Mouse (Mus musculus) spleen, postnatal 10 days (tissue): ENCODE results near the gene Pikfyve.
"Not testable (repeated sequence)": the region's sequence is repeated elsewhere in the genome, so short reads cannot be mapped to it uniquely, and the experiment has no call there.

ENCODE experiments used
- DNase-seq, 2 experiments: peaks; one replicate each; pipeline ENCODE4 v3.0.0; 2021 to 2022; ENCODE audit warnings: low spot score in 2 of 2

Pikfyve gene

DNA sequence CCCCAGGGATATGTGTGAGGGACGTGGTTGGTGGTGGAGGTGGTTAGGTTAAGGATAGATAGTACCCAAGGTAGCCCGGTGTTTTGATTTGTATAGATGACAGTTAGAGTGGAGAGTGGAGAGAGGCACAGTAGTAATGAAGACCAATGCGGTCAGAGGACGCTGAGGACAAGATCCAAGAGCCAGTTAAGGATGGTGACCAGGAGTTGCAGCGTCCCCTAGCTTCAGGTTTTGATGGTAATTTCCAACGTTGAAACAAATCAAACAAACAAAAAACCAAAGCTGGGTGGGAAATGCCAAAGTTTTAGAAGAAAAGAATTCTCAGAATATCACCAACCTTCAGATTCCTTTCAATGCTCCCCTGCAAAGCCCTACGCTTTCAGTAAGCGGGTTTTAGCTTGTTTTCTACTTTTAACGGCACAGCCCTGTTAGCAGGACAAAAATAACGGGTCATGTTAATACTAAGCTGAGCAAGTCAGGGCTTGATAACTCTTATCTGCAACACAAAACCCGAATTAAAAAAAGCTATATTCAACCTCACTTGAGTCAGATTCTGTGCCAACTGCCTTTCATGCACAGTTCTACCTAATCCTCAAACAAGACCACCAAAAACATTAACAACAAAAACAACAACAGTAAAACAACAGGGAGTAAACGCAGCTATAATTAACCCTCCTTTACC is 818 bp upstream of the Pikfyve start:
- DNase-seq: peak in 1 of 2 experiments; percentile 21

DNA sequence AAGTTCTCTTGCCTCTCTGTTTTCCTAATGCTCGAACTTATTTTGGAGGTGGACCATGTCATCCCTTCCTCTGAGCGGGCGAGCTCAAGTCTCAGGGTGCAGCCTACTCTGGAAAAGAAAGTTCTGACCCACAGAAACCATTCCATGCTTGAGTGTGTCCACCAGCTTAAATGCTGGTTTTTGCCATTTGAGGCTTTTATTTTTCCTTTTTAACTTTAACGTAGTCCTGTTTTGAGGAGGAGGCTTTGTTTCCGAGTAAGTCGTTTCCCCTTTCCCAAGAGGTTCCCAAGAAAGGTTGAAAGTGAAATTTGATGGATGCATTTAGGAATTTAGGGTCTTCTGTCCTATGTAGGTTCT is 569 bp downstream of the Pikfyve start:
- no peak for DNase-seq

DNA sequence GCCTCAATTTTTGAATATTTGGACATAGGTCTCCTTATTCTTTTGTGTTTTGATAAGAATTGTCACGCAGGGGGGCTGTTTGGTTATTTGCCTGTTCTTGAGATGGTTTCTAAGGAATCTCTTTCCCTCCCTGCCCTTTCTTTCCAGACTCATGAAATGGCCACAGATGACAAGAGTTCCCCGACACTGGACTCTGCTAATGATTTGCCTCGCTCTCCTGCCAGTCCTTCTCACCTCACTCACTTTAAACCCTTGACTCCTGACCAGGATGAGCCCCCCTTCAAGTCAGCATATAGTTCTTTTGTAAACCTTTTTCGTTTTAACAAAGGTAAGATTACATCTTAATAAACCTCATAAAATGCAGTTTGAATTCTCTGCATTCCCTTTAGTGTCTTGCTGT is 3.7 kb downstream of the Pikfyve start:
- no peak for DNase-seq

DNA sequence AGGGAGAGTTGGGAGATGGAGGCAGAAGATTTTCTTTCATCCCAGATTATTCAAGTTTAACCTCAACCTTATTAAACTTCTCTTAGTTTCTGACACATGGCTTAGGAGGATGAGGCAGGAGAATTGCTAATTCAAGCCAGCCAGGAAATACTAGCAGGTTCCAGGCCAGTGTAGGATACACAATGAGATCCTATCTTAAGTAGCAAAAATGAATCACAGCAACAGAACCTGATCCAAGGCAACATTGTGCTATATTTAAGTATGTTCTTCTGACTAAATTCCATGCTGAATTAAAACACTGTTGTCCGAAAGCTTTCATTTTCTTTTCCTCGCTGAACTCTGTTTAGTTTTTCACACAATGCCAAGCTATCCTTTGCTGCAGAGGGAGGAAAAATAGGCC is 6.7 kb downstream of the Pikfyve start:
- no peak for DNase-seq

DNA sequence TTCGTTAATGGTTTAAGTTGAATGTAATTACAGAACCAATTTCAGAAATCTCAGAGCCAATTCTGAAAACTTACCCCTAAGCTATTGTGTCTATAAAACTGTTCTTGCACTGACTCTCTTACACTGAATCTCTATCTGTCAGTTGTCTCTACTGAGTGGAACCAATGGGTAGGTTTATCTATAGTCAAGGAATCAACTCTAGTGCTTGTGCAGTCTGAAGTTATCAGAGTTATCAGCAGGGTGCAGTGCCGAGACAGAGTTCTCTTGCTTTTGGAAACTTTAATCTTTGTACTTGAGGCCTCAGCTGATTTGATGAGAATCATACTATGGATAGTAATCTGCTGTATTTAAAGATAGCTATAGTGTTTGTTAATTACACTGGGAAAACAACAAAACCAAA is 11.9 kb downstream of the Pikfyve start:
- no peak for DNase-seq

DNA sequence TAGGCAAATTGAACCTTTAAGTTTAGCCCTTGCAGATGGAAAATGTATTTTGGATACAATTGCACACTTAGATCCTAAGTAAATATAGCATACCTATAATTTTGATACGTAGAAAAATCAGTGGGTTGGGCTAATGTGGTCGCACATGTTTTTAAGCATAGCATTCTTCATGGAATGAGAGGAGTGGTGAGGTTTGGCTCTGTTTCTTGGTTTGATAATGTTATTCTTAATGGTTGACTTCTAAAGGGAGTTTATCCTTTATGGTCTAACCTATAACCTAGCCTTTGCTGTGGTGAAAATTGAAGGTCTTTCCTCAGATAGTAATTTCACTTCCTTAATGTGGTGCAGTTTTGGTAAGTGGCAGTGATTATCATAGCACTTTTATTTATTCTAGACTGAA is 12.4 kb downstream of the Pikfyve start:
- DNase-seq: no peak

DNA sequence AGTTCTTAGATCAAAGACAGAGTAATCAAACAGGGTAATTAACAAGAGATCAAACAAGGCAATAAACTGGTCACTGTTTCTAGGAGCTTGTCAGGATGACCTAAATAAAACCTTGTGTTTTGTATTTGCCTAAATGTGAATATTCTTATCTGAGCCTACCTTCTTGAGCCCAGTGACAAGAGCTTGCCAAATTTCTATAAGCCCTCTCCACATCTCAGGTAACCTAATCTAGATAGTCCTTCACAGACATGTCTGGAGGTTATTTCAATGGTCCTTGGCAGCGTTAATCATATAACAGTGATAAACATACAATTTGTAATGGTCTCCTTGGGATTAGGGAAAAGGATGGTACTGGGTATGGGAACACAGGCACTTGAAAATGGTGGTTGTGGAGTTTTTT is 17.8 kb downstream of the Pikfyve start:
- no peak for DNase-seq

DNA sequence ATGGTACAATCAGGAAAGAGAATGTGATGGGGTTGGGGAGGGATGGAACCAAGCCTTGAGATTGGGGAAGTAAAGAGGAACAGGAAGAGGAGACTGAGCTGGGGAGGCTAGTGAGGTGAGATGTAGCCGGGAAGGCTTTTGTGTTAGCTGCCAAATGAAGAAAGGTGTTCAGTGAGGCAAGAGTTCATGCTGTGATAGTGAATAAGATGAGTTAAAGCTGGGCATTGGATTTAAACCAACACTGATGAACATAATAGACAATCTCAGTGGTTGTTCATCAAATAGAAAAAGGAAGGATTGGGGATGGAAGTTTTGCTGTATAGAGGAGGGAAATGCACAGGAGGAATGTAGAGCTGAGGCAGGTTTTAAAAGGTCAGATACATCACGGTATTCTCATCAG is 26.7 kb downstream of the Pikfyve start:
- DNase-seq: no peak

DNA sequence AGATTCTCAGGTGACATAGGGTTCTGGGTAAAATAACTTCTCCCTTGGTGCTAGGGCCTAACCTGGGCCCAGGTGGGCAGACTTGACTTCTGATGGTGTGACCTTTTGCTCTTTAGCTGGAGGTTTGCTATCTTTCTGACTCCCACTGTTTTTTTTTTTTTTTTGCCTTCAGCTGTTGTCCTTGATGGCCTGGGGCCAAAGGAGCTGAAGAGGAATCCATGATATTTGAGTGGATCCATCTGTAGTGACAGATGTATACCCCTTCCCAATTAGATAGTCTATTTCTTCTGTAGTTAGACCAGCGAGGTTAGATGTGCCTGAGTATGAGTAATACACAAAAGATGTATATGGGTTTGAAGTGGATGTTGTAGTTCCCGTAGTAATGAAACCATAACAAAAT is 31.1 kb downstream of the Pikfyve start:
- DNase-seq: no peak

DNA sequence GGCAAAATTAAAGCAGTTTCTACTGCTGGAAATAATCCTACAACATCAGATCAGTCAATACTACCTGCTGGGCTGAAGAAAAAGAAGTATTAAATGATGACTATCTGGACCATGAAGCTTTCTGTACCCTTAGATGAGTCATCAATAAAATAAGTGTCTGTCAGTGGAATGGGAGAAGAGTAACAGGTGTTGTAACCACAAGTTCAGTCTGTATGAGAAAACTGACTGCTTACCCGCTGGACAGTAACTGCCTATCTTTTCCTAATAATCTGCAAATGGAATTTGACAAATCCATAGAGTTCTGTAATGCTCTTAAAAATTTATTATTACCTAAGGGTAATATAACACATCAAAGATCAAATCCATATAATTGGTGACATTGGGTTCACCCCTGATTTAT is 31.5 kb downstream of the Pikfyve start:
- no peak for DNase-seq

DNA sequence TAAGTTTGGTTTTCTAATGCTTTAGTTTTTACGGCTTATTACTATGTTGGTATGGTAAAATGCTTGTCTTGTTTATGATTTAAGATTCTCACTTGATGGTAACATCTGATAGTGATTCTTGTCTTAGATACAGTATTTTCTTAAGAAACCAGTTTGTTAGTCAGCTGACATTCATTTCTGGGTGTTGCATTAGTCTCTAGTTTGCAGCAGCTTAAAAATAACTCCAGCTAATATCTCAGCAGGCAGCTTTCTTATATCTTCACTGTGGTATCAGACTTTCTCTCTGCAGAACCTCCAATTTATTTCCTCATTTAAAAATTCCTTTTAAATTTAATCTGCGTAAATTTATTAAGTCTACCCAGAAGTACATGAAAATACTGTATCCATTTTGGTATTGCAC is 37.2 kb downstream of the Pikfyve start:
- no peak for DNase-seq

DNA sequence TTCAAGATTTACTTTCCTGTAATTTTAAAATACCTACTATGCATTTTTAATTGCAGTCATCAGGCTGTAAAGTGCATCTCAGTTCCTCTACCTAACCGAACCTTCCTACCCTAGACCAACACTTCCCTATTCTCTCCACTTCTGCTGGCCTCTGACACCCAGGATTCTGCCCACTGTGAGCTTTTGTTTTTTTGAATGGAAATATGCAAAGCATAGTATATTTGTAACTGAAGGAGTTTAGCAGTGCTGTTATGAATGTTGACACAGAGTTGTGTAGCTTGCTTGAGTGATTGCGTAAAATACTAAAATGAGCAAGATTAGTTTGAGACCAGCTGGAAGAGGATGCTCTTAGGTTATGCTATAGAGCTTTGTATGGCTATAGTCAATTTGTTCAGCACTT is 41.2 kb downstream of the Pikfyve start:
- DNase-seq: no peak

DNA sequence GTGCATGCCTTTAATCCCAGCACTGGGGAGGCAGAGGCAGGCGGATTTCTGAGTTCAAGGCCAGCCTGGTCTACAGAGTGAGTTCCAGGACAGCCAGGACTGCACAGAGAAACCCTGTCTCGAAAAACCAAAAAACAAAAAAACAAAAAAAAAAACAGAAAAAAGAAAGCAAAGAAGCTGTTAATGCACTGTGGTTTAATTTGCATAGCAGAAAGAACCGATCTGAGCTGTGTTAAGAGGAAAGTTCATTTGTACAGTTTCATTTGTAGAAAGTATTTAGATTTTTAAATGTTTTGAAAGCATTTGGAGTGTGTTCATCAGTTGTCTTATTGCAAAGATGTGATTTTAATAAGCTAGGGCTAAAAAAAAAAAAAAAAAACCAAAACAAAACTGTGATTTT is 43.3 kb downstream of the Pikfyve start:
- not testable (repeated sequence) for DNase-seq

DNA sequence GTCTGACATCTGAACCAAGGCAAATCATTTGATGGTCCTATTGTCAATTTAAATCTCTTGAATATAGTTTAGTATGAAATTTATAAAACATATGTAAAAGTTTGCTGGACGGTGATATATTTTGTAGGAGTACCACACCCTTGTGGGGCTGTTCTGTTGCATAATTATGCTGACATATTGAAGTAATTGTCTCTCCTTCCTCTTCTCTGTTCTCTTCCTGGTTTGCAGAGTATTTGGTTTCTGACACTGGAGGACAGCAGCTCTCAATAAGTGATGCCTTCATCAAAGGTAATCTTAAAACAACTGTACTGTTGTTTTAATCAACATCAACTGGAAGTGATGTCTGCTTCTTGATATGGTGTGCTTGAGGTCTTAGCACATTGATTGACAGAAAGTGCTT is 44.1 kb downstream of the Pikfyve start:
- no peak for DNase-seq

DNA sequence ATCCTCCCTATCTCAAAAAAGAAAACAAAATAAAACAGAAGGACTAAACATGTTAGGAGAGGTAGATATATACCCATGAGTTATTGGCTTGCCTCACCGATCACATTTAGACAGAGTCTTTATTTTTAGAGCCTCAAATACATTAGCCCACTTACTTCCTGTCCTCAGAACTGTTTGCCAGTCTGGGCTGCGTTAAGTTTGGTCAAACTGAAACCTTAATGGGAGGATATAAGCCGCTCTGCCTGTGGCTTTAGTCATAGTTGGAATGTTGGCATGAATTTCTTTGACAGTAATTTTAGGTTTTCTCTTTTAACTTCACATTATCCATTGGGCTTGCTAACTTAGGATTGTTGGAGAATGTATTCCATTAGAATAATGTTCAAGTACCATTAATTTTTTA is 51.2 kb downstream of the Pikfyve start:
- DNase-seq: no peak

DNA sequence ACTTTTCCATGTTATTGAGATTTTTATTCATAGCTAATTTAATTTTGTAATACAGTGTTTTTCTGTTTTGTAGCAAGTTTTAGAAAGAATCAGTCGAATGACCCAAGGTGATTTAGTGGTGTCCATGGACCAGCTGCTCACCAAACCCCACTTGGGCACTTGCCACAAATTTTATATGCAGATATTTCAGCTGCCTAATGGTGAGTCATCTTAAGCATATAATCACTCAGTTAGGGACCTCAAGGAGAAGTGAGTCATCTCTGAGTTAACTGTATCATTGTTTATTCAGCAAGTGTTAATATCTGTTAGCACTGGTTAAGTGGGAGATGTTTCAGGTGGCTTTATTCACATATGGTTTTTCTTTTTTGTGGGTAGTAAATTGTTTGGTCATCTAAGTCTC is 59.2 kb downstream of the Pikfyve start:
- no peak for DNase-seq

DNA sequence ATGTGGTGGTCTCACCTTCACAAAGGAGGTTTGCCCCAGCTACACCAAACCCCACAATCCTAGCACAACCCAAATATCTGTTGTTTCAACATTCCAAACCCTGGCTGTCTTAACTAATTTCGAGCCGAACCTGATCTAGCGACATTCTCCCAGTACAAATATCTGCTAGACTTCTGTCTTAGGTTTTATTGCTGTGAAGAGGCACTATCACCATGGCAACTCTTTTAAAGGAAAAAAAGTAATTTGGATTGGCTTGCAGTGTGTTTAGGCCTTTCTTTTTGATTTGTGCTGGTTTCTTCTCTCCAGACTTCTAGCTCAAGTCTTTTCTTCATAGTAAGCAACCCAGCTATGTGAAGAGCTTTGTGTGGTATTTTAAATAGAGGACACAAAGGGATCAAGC is 94.0 kb downstream of the Pikfyve start:
- no peak for DNase-seq

DNA sequence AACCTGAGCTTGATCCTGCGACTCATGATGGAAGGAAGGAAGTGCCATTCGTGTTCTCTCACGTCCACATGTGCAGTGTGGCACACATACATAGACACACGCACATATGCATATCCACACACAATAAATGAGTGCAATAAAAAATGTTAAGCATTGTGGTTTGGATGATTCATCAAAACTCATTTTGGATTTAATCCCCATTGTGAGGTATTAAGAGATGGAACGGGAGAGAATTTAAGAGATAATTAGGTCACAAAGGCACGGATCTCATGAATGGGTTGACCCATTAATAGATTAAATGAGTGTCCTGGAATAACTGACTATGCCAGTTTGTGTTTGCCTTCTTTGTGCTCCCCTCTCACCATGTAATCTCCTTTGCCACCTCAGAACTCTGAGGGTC is 95.3 kb downstream of the Pikfyve start, which contains the start of gene Pth2r:
Gene Pth2r (plus strand): TSS at position 301 of the 400 bp plus-strand sequence.
- DNase-seq: no peak

DNA sequence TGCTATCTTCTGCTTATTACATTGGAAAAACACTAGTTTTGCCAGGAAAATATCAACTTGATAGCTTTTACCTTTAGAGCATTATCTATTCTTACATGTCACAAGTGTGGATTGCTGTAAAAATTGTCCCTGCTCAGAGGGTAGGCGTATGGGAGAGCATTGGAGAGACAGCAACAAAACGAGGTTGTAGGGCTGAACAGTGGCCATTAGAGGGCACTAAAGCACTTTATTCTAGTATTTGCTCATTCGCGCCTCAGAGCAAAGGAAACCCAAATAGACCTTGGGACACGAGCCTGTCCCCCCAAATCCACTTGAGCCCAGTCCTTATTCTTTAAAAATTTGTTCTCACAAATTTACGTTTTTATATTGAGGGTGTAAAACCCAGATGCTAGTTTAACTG is 96.3 kb downstream of the Pikfyve start:
- DNase-seq: peak in 1 of 2 experiments; percentile 30

DNA sequence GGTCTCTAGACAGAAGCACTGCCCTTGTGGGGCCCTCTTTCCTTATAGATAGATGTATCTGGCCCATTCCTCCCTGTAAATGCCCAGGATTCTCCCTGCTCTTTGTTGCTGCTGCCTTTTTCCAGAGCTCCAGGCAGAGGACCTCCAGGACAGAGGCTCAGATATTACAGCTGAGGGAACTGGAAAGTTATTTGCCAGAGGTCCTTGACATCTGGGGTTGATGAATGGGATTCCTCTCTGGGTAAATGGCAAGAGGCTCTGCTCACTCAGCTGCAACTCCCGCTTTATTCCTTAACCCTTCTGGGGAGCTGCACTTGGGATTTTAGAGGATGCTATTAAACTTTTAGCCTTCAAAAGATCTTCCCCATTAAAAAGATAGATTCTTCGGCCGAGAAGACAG is 122.0 kb downstream of the Pikfyve start:
- no peak for DNase-seq

DNA sequence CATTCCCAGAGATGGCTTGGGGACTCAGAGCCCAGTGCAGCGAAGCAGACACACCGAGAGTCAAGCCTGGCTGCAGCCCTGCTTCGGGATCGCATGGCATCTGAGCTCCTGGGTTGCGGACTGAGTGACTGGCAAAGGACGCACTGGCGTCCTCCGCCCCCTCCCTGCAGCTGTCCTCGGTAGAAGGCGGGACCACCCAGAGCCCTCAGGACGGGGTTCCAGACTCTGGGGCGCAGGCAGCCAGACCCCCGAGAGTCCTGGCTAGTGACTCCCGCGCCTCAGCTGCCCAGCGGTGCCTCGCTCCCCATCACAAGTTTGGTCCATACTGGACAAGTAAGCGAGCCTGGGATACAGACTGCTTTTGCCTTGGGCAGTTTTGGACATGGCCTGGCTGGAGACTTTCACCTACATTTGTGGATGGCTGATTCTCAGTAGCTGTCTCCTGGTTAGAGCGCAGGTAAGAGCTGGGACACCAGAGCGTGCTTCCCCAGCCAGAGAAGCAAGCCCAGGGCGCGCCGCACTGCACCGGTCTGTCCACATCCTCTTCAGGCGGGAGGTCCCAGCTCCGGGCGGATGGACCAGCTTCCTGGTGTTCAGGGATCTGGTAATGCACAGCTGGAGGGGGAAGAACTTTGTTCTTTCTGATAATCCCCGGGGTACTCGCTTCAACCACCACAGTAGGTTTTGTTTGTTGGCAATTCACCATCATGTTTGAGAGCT is 124.9 kb downstream of the Pikfyve start:
- no peak for DNase-seq

DNA sequence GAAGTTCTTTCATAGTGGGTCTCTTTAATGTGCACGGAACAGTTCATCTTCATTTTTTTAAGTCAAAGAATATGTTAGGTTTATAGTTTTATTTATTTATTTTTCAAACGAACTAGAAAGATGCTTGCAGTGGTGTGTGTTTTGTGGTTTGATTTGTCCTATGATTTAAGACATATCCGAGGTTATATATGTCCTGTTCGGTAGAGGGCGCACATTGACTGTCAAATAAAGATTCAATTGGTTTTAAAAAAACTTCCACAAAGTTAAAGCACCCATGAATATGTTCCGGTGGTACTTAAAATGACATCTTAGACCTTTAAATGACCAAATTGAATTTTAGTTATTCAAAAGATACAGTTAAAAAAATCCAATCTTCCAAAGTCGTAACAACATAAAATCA is 125.6 kb downstream of the Pikfyve start:
- no peak for DNase-seq

DNA sequence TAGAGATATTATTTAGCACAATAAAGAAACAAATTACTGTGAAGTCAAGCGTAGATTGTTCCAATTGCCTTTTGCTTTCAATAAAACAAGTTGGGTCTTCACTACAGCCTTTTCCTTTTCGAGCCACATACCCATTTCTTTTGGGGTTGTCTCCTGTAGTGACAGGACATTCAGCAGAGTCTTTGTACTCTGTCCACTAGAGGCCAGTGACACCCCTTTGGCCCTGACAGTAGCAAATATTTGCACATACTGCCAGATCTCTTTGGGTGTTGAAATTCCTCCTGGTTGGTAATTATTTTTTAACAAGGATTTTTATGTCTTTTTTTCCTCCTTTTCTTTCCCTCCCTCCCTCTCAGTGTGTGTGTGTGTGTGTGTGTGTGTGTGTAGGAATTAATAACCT is 126.4 kb downstream of the Pikfyve start:
- DNase-seq: no peak
